Mouse (Mus musculus): ENCODE measurements around the gene Aif1. TPM values are rescaled to one million over a fixed set of nuclear protein-coding genes. Genes with fewer than 3 reads are reported as not detected.

Gene Aif1
- 45.2 and 47.2 TPM in 2 replicates for polyA plus RNA-seq (2015; fragmentation: Nextera tagmentation; extraction: Ambion mirVana)

- no peak for DNase-seq (ENCODE audit: low spot score)
These were observed at the start of gene Aif1 for GRCm38 (mm10) chr17:35175968-35176367. Gene Aif1 (minus strand): TSS chr17:35176068.

- no peak for DNase-seq (ENCODE audit: low spot score)
These were observed 49.6 kb upstream of the Aif1 start for GRCm38 (mm10) chr17:35225456-35225855.

GRCm38 (mm10) chr17:35224641-35225040 lies 48.8 kb upstream of the Aif1 start:
- DNase-seq (ENCODE audit: low spot score), result no peak

GRCm38 (mm10) chr17:35222299-35222698 lies 46.4 kb upstream of the Aif1 start:
- peak; percentile 79 for DNase-seq (ENCODE audit: low spot score)

- DNase-seq (ENCODE audit: low spot score), result no peak
These were observed 44.5 kb upstream of the Aif1 start, which contains the start of gene Gm16181 for GRCm38 (mm10) chr17:35220156-35220952. Gene Gm16181 (plus strand): TSS chr17:35220834.

DNA sequence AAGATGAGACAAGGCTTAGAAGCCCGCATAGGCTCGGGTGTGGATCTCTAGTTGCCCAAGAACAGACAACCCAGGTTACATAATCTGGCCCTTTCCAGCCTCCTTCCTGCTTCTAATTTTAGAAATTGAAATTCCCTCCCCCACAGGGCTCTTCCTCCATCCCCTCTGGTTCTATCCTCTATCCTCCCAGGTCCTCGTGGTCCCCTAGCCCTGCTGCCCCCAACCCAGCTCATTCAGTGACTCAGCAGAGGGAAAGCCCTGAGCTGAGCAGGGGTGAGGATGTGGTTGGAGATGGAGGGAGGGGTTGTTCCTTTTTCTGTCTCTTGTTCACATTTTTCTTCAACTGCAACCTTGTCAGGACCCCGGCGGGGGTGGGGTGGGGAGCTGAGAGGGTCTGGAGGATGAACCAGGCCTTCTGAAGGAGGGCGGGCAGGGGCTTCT lies 43.8 kb upstream of the Aif1 start:
- DNase-seq (ENCODE audit: low spot score), result peak; percentile 77

- peak; percentile 51 for DNase-seq (ENCODE audit: low spot score)
These were observed 42.8 kb upstream of the Aif1 start for GRCm38 (mm10) chr17:35218516-35219193.

DNA sequence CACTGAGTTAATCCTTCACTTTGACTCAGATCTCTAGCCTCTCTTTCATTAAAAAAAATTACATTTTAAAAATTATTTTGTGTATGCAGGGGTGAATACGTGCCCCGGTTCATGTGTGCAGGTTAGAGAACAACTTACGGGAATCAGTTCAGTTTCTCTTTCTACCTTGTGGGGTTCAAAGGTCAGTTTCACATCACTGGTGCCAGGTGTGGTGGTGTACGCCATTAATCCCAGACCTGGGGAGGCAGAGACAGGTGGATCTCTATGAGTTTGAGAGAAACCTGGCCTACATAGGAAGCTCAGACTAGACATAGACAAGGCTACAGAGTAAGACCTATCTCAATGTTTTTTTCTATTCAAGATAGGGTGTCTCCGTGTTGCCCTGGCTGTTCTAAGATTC lies 37.2 kb upstream of the Aif1 start:
- no peak for DNase-seq (ENCODE audit: low spot score)

DNA sequence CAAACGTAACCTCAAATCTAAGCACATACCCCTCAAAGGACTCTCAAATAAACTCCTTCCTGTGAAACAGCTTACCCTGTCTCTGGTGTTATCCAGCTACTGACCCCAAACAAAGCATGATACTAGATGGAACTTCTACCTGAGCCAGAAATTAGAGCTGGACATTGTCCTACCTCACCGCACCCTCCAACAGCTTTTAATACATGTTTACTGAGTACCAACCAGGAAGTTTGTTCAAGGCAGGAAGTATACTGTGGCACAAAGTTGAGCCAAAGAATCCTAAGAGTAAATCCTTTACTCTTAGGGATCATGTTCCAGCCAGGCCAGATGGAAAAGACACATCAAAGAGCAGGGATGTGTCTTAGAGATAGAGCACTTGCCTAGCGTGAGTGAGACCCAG lies 34.7 kb upstream of the Aif1 start:
- DNase-seq (ENCODE audit: low spot score), result no peak

GRCm38 (mm10) chr17:35209785-35210535 lies 34.1 kb upstream of the Aif1 start:
- DNase-seq (ENCODE audit: low spot score), result no peak

- DNase-seq (ENCODE audit: low spot score), result no peak
These were observed 29.5 kb upstream of the Aif1 start for GRCm38 (mm10) chr17:35205380-35205769.

- peak; percentile 85 for DNase-seq (ENCODE audit: low spot score)
These were observed 28.9 kb upstream of the Aif1 start, which contains the start of gene Lta for GRCm38 (mm10) chr17:35204494-35205379. Gene Lta (minus strand): TSS chr17:35205351.

DNA sequence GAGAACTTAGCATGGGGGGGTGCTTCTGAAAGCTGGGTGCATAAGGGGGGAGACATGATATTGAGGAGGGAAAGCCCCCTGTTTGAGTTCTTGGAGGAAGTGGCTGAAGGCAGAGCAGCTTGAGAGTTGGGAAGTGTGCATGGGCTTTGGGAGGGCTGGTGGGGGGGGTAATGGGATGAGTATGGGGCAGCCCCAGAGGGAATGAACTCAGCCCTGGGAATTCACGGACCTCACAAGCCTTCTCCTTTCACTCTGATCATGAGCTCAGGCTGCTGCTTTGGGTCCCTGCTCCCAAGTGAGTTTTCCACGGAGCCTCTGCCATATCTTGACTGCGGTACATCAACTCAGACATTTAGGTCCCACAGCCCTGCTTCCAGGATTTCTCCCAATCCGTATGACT lies 26.6 kb upstream of the Aif1 start:
- no peak for DNase-seq (ENCODE audit: low spot score)

GRCm38 (mm10) chr17:35201787-35202186 lies 25.9 kb upstream of the Aif1 start, which contains the start of gene Tnf:
Gene Tnf (minus strand): TSS chr17:35202007.
- DNase-seq (ENCODE audit: low spot score), result peak; percentile 48

DNA sequence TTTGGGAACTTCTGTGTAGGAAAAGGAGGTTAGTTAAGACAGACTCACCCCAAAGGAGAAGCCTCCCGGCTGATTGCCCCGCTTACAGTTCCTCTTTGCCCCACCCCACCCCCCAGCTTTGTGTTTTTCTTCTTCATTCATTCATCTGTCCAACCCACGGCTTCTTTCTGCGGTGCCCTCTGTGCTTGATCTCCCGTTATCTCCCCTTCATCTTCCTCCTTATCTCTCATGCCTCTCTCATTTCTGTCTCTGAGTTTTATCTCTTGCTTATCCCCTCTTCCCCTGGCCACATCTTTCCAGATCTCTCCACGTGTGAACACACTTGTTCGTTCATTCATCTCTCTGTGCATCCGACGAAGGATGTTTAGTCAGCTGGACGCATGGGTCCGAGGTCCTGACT lies 25.3 kb upstream of the Aif1 start:
- no peak for DNase-seq (ENCODE audit: low spot score)

GRCm38 (mm10) chr17:35200398-35200797 lies 24.5 kb upstream of the Aif1 start:
- peak; percentile 93 for DNase-seq (ENCODE audit: low spot score)

DNA sequence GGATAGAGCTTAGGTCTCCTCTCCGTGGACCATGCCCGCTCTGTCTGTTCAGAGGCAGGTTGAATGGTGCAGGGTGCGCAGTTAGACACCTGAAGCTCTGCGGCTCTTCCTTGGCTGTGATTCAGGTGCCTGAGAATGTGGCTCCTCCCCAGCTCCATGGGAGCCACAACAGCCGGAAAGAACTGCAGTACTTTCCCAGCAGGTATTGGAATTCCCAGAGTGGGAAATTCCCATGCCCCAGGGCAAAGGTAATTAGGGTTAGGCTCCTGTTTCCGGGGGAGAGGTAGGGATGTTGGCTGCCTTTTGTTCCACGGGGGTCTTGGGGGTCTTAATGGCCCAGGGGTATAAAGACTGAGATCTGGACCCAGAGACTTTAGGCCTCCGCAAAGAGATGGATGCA lies 23.1 kb upstream of the Aif1 start:
- DNase-seq (ENCODE audit: low spot score), result no peak

DNA sequence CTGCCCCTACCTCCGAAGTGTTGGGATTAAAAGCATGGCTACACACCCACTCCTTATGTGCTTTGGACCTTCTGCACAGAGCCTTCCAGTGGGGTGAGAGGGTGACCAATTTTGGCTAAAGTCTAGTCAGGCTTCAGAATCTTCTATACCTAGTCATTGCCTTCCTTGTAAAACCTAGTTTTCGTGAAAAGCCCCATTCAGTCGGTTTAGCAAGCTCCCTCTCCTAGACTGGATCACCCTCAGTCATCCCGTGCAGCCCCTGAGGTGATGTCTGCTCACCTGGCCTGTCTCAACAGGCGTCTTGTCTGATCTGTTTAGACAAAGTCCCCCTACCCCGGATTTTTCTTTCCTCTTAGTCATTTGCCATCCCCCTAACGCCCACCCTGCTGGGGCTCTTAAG lies 22.2 kb upstream of the Aif1 start:
- no peak for DNase-seq (ENCODE audit: low spot score)

GRCm38 (mm10) chr17:35197126-35197525 lies 21.3 kb upstream of the Aif1 start:
- peak; percentile 67 for DNase-seq (ENCODE audit: low spot score)

DNA sequence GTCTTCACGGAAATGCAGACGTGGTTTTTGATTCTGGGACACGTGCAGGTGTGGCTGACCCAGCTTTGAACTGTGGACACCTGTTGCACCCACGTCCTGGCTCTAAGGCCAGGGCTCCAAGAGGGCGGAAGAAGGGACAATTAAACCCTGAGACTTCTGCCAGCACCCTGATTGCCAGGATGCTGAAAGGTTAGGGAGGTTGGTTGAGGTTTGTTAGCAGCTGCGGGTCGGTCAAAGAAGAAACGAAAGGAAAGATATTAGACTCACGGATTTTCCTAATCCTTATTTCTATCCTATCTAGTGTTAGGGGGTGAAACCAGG lies 20.4 kb upstream of the Aif1 start:
- peak; percentile 35 for DNase-seq (ENCODE audit: low spot score)

All from thymus, postnatal 0 days (tissue).